Mouse (Mus musculus) stomach, embryonic 15.5 days (tissue): ENCODE measurements around the gene Sdhd. TPM values are rescaled to one million over a fixed set of nuclear protein-coding genes. Genes with fewer than 3 reads are reported as not detected.

Source experiments
- ATAC-seq: fragments of 200-750 bp; cut with Nextera tagmentation; 2 replicates; pipeline ENCODE4 v1.8.0; 2017; ENCODE audit warnings: low read depth, moderate number of reproducible peaks, moderate TSS enrichment; ENCODE audit not compliant: insufficient read depth, low FRiP score
- H3K27ac ChIP-seq: fragments of 300-500 bp; sonication (generic); 2 replicates; pipeline ENCODE4 v1.5.1; 2015; ENCODE audit warnings: mild to moderate bottlenecking, inconsistent platforms
- H3K27me3 ChIP-seq: fragments of 300-500 bp; sonication (generic); replicated peaks from 2 replicates; pipeline ENCODE4 v1.6.1; 2015; ENCODE audit warnings: inconsistent platforms
- H3K36me3 ChIP-seq: fragments of 300-500 bp; sonication (generic); 2 replicates; pipeline ENCODE4 v1.6.1; 2015; ENCODE audit warnings: inconsistent platforms
- H3K4me1 ChIP-seq: fragments of 300-500 bp; sonication (generic); 2 replicates; pipeline ENCODE4 v1.6.1; 2015; ENCODE audit warnings: inconsistent platforms
- H3K4me2 ChIP-seq: fragments of 300-500 bp; sonication (generic); 2 replicates; pipeline ENCODE4 v1.6.1; 2015; ENCODE audit warnings: mild to moderate bottlenecking, inconsistent platforms
- H3K4me3 ChIP-seq: fragments of 300-500 bp; sonication (generic); replicated peaks from 2 replicates; pipeline ENCODE4 v1.5.1; 2015; ENCODE audit warnings: inconsistent platforms
- H3K9ac ChIP-seq: fragments of 300-500 bp; sonication (generic); 2 replicates; pipeline ENCODE4 v1.6.1; 2015; ENCODE audit warnings: inconsistent platforms
- H3K9me3 ChIP-seq: fragments of 300-500 bp; sonication (generic); 2 replicates; pipeline ENCODE4 v1.6.1; 2016; ENCODE audit warnings: inconsistent platforms
- WGBS: fragments of 180-500 bp; shearing (Covaris S2); methylation state at CpG from one replicate; pipeline ENCODE4 v1.1.7; 2015; 5-methylcytosine and 5-hydroxymethylcytosine counted together
- polyA plus RNA-seq: library from polyadenylated mRNA; unstranded; fragments of >200 nt; fragmentation: Nextera tagmentation; extraction: Ambion mirVana; gene quantifications from 2 replicates; pipeline ENCODE4 v1.2.1, GENCODE M21; 2015

The Sdhd gene
- polyA plus RNA-seq, 1 experiment from 2014 or later: 362 TPM

- no peak for ATAC-seq
- Histone ChIP-seq H3K27ac (peak overlapping the region; percentile 85), H3K4me3 (peak overlapping the region; percentile 92), H3K4me2 (peak overlapping the region; percentile 79), H3K27me3 (no peaks in the 10 kb centered on the region), H3K9ac (peak overlapping the region; percentile 55), H3K4me1 (peaks cover 18% of the 10 kb centered on the region), H3K36me3 (peaks cover 13% of the 10 kb centered on the region; the same call in 1 of the 2 replicates), H3K9me3 (no peaks in the 10 kb centered on the region)
- WGBS: 1% methylated on average over 6 of the region's 6 CpGs
Measured at GRCm38 (mm10) chr9:50604338-50604737, 726 bp upstream of the Sdhd start.

- Histone ChIP-seq H3K4me1 (peaks cover 18% of the 10 kb centered on the region), H3K36me3 (peaks cover 16% of the 10 kb centered on the region; the same call in 1 of the 2 replicates), H3K9ac (peak overlapping the region; percentile 55), H3K4me2 (peak overlapping the region; percentile 79), H3K27me3 (no peaks in the 10 kb centered on the region), H3K4me3 (peak overlapping the region; percentile 92), H3K9me3 (no peaks in the 10 kb centered on the region), H3K27ac (peak overlapping the region; percentile 85)
- under 1% methylated on average over 24 of the region's 24 CpGs for WGBS
- peak; percentile 75 for ATAC-seq
Measured at GRCm38 (mm10) chr9:50603998-50604324, 349 bp upstream of the Sdhd start.

- H3K4me3 ChIP-seq: peak overlapping the region; percentile 92
- no peaks in the 10 kb centered on the region for H3K9me3 ChIP-seq
- peak overlapping the region; percentile 60; the same call in 1 of the 2 replicates for H3K9ac ChIP-seq
- H3K27me3 ChIP-seq: no peaks in the 10 kb centered on the region
- H3K27ac ChIP-seq: no peak overlapping the region
- WGBS: 80% methylated on average over 7 of the region's 7 CpGs
- peaks cover 18% of the 10 kb centered on the region for H3K4me1 ChIP-seq
- peak overlapping the region; percentile 79 for H3K4me2 ChIP-seq
- ATAC-seq: no peak
- peaks cover 28% of the 10 kb centered on the region for H3K36me3 ChIP-seq
Measured at GRCm38 (mm10) chr9:50602055-50602845, 1.4 kb downstream of the Sdhd start.

GRCm38 (mm10) chr9:50601536-50601935 lies 2.1 kb downstream of the Sdhd start:
- Histone ChIP-seq H3K27me3 (no peaks in the 10 kb centered on the region), H3K27ac (no peak overlapping the region), H3K36me3 (peaks cover 34% of the 10 kb centered on the region), H3K9me3 (no peaks in the 10 kb centered on the region), H3K4me1 (peaks cover 18% of the 10 kb centered on the region), H3K4me2 (peak overlapping the region; percentile 27), H3K4me3 (no peak overlapping the region), H3K9ac (no peak overlapping the region)
- ATAC-seq: no peak
- 80% methylated on average over 6 of the region's 6 CpGs for WGBS

GRCm38 (mm10) chr9:50596973-50597372 lies 6.6 kb downstream of the Sdhd start:
- Histone ChIP-seq H3K27me3 (no peaks in the 10 kb centered on the region), H3K36me3 (peaks cover 39% of the 10 kb centered on the region)
- ATAC-seq: no peak

GRCm38 (mm10) chr9:50594794-50595417 lies 8.7 kb downstream of the Sdhd start:
- H3K36me3 ChIP-seq: peaks cover 39% of the 10 kb centered on the region
- 65% methylated on average over 12 of the region's 12 CpGs for whole genome bisulfite sequencing
- ATAC-seq: peak; percentile 71; the same call in 1 of the 2 replicates
- H3K27me3 ChIP-seq: no peaks in the 10 kb centered on the region
- H3K4me1 ChIP-seq: no peaks in the 10 kb centered on the region
- H3K4me2 ChIP-seq: no peak overlapping the region
- H3K9ac ChIP-seq: no peak overlapping the region
- peak overlapping the region; percentile 59 for H3K27ac ChIP-seq
- H3K9me3 ChIP-seq: no peaks in the 10 kb centered on the region
- no peak overlapping the region for H3K4me3 ChIP-seq

More at GRCm38 (mm10) chr9:50596973-50597372, 6.6 kb downstream of the Sdhd start:
- WGBS: 95% methylated on average over 8 of the region's 8 CpGs
- no peak overlapping the region for H3K4me2 ChIP-seq
- H3K4me3 ChIP-seq: no peak overlapping the region
- H3K9ac ChIP-seq: no peak overlapping the region
- no peaks in the 10 kb centered on the region for H3K9me3 ChIP-seq
- H3K27ac ChIP-seq: no peak overlapping the region
- H3K4me1 ChIP-seq: peaks cover 5% of the 10 kb centered on the region

GRCm38 (mm10) chr9:50593544-50593943 lies 10.1 kb downstream of the Sdhd start:
- Histone ChIP-seq H3K36me3 (peaks cover 30% of the 10 kb centered on the region), H3K4me3 (no peak overlapping the region), H3K4me1 (no peaks in the 10 kb centered on the region), H3K27me3 (no peaks in the 10 kb centered on the region), H3K27ac (no peak overlapping the region), H3K9ac (no peak overlapping the region), H3K9me3 (no peaks in the 10 kb centered on the region), H3K4me2 (no peak overlapping the region)
- ATAC-seq: no peak
- WGBS: 74% methylated on average over 3 of the region's 3 CpGs

GRCm38 (mm10) chr9:50592955-50593354 lies 10.7 kb downstream of the Sdhd start:
- Histone ChIP-seq H3K4me3 (no peak overlapping the region), H3K36me3 (peaks cover 24% of the 10 kb centered on the region), H3K27ac (no peak overlapping the region), H3K9ac (no peak overlapping the region), H3K27me3 (no peaks in the 10 kb centered on the region), H3K4me1 (no peaks in the 10 kb centered on the region), H3K9me3 (no peaks in the 10 kb centered on the region), H3K4me2 (no peak overlapping the region)
- WGBS: 84% methylated on average over 9 of the region's 9 CpGs
- no peak for ATAC-seq

GRCm38 (mm10) chr9:50590856-50591518 lies 12.6 kb downstream of the Sdhd start:
- H3K27me3 ChIP-seq: no peaks in the 10 kb centered on the region
- H3K27ac ChIP-seq: no peak overlapping the region
- ATAC-seq: no peak

GRCm38 (mm10) chr9:50586955-50587354 lies 16.7 kb downstream of the Sdhd start:
- no peaks in the 10 kb centered on the region for H3K36me3 ChIP-seq
- H3K4me2 ChIP-seq: no peak overlapping the region
- no peaks in the 10 kb centered on the region for H3K4me1 ChIP-seq
- peak; percentile 70 for ATAC-seq
- no peak overlapping the region for H3K9ac ChIP-seq
- H3K9me3 ChIP-seq: no peaks in the 10 kb centered on the region
- no peak overlapping the region for H3K4me3 ChIP-seq
- WGBS: 59% methylated on average over 4 of the region's 4 CpGs
- no peak overlapping the region for H3K27ac ChIP-seq
- no peaks in the 10 kb centered on the region for H3K27me3 ChIP-seq

More at GRCm38 (mm10) chr9:50590856-50591518, 12.6 kb downstream of the Sdhd start:
- H3K36me3 ChIP-seq: peaks cover 7% of the 10 kb centered on the region; the same call in 1 of the 2 replicates
- no peaks in the 10 kb centered on the region for H3K9me3 ChIP-seq
- 68% methylated on average over 10 of the region's 10 CpGs for WGBS
- H3K4me1 ChIP-seq: no peaks in the 10 kb centered on the region
- H3K4me3 ChIP-seq: no peak overlapping the region
- H3K9ac ChIP-seq: no peak overlapping the region
- H3K4me2 ChIP-seq: no peak overlapping the region

- Histone ChIP-seq H3K27ac (no peak overlapping the region), H3K4me2 (no peak overlapping the region), H3K4me1 (no peaks in the 10 kb centered on the region), H3K9me3 (no peaks in the 10 kb centered on the region), H3K36me3 (no peaks in the 10 kb centered on the region), H3K9ac (no peak overlapping the region), H3K27me3 (no peaks in the 10 kb centered on the region), H3K4me3 (no peak overlapping the region)
- no peak for ATAC-seq
- WGBS: 73% methylated on average over 6 of the region's 6 CpGs
Measured at GRCm38 (mm10) chr9:50585145-50585818, 18.3 kb downstream of the Sdhd start.
